Mouse (Mus musculus): Measurements from ENCODE around the gene Rassf2.

Rassf2 gene

DNA sequence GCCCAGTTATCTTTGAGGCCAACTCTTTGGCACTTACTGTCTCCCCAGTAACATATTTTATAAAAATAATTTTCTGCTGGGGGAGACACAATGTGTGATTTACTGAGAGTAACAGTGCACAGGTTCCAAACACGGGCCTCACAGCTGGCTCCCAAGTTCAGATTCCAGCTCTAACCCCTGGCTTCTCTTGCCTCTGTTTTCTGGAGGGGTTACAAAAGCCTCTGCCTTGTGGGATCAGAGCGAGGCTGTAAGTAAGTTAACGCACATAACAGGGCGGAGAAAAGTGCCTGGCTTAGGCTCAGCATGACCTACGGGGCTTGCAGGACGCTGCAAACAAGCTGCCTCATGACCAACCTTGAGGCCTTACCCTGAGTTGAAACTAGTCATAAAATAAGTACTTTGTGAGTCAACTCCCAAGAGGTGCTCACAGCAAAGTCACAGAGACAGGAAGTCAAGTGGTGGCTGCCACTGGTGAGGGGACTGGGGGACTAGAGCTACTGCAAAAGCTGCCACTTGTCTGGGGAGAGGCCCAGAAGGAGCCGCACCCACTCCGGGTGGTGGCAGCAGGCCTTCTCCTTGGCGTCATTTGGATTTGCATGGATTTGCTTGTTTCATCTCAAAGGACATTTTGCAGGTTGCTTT, 25.4 kb downstream of the Rassf2 start:
- DNase-seq, result no peak

DNA sequence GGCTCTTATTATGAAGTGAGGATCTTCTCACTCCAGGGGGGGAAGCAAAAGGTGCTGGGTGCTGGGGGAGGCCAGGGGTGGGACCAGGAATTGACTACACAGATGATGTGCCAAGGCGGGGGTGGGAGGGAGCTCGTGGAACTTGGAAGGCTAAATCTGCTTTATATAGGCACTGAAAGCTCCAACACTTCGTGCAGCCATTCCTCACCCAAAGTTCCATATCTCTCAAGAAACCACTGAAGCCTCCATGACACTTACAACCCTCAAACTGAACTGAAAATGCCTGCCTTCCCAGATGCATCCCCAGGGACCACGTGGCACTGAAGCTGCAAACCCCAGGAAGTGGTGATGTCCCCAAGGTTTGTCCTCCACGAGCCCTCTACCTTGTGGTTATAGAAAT, 26.1 kb downstream of the Rassf2 start:
- no peak for DNase-seq

DNA sequence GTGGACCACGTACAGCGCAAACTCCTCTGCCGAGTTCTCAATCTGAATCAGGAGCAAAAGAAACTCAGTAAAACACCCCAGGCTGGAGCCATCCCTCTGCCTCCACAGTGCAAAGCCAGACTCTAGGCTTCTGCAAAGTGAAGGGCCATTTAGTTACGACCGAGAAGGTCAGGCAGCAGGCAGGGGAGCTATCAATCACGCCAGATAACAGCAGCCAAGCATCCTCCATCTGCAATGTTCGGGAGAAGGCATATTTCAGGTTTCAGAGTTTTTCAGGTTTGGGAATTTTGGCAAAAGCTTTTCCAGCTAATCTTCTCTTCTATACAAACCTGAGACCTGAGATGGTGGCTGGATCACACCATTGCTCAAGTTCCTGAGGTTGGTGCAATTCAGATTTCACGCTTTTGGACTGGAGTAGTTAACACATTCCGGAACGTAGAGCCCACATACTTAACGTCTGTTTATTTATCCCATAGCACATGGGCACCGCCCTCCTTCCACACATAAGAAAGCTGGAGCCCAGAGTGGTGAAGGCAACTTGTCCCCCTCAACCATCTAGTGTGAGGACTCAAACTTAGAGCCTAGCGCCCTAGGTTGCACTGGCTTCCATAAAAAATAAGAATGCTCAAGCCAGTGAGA, 28.2 kb downstream of the Rassf2 start:
- no peak for DNase-seq

DNA sequence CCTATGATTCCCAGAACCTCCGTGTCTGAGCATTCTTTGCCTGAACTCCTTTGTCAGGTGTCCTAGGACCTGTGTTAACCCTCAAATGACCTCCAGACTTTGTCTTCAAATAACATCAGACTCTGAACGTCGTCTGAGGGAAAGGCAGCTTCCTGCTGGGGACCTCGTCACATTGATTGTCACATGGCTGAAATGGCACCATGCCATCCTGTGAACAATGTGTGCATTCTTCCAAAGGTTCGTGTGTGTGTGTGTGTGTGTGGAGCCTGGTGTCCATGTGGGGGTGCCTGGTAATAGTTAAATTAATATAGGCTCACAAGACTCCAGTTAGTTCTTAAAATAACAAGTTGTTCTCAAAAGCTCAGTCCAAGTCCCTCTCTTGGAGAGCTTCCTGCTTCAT, 32.7 kb downstream of the Rassf2 start:
- no peak for DNase-seq

DNA sequence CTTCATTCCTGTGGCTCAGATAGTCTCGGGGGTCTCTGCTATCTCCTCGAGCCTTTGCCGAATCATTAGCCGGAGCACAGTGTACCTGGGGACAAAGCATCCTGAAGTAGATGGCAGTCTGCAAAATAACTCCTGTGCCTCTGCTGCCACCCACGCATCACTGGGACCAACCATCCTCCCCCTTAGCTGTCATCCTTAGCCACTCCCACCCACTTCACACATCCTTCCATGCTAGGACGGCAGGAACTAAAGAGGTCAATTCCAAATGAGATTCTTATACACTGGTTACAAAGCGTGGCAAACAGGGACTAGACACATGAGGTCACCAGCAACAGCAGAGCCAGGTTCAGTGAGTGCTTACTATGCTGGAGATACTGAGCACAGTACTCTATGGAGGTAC, 33.7 kb downstream of the Rassf2 start:
- no peak for DNase-seq

DNA sequence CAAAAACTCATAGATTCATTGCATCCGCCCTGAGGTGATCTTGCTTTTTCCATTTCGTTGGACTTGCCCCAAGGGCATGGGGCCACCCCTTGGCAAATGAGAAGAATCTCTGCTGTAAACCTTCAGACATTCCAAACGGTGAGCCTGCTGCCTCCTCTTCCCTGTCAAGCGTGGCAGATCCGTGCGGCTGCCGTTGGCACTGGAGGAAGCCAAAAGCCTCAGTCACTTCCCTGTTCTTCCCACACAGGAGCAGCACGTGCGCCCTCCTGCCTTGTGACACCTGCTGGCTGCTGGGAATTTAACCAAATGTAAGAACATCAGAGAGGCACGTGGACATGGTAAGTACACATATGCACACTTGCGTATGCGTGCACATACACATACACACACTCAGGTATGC, 34.3 kb downstream of the Rassf2 start:
- DNase-seq, result peak; percentile 11

DNA sequence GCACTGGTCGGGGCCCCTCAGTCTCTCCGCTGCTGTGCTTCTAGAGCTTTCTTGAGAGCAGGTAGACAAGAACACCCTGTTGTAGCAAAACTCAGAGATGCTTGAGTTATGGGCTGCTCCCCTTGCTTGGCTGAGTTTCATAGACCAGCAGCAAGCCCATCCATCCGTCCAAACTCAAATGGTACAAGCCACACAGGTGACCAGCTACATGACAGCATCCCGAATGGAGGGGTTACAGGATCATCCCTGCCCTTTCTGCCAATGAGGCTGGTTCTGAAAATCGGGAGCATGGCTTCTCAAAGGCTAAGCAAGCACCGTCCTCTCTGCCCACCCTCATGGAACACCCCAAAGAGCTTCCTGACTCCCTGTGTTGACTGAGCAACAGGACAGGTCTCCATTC, 35.1 kb downstream of the Rassf2 start:
- DNase-seq, result no peak

DNA sequence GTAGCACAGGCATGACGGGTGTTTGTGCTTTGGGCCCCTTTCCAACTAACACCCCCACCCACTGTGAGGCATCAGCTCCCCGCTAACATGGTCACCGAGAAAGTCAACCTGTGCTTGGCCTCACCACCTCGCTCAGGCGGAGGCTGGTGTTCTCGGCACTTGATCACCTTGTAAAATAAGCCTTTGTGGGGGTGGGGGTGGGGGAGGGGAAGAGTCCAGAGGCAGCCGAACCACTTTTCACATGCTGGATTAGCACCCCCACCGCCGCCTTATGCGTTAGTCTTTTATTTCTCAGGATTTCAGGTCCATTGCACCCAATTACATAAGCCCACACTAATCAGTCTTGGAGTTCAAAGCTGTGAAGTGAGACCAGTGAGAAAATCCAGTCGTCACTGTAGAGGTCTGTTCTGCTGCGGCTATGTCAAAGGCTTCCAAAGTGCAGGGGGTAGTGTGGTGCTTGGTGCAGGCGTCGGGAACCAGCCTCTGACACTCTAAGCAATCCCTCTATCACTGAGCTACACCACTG, 36.4 kb downstream of the Rassf2 start:
- no peak for DNase-seq

DNA sequence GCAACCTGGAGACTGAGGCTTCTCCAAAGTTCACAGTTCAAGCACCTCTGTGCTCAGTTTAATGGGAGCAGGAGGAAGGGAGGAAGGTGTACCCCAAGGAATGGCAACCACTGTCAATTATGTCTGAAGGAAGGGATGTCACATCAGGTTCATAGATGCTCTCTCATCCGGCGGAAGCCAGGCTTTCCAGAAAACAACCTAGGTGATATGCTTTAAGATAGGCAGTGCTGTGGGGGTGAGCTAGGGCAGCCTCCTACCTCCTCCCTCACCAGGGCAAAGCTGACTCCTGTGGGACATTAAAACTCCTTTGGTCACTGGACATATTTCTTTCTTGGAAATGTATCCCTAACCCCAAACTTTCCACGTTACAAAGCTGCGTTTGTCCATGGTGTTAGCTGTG, 36.9 kb downstream of the Rassf2 start:
- DNase-seq, result no peak

DNA sequence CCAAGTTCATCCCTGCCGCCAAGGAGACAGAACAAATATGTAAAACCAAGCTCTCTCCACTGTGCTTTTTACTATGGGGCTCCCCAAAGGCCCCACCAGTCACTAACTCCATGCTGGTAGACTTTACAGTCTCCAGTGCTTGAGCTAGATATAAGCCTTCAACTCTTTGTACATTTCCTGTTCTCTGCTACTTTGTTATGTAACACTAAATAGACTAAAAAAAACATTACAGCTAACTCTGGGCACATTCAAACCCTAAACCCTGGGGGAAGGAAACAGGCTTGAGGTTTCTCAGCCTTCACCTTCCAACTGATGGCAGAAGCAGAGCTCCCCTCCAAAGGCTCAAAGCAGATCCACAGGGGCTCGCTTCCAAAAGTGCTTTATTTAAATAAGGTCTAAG, 37.6 kb downstream of the Rassf2 start:
- no peak for DNase-seq

DNA sequence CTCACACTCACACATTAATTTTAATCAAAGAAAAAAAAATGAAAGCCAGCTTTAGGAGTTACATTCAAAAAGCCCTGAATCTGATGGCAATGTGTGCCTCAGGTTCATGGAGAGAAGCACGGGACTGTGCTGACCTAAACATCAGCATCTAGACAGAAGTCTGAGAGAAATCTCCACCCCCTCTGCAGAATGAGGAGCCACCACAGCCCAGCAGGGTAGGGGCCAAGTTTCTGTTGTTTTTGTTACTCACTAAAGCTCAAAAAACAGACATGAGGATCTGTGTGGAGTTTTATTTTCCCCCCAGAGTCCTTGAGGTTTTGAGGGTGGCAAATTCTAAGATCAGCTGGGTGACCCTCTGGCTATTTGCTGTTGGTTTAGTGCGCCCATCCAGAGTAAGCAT, 41.5 kb downstream of the Rassf2 start:
- no peak for DNase-seq

DNA sequence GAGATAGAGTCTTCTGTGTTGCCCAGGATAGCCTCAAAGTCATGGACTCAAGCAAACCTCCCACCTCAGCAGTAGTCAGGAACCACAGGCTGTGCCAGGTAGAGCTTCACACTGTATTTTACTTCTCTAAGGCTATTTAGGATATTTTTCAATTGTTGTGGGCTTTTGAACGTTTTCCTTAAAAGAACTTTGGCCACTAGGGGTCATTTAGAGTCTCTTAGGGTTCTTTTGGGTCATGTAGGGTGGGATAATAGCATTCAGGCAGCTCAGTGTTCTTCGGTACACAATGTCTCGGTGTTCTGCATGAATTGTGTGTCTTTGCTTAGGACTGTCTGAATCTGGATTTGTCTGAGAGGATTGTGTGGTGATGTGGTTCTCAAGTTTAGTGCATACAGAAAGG, 42.1 kb downstream of the Rassf2 start:
- no peak for DNase-seq

DNA sequence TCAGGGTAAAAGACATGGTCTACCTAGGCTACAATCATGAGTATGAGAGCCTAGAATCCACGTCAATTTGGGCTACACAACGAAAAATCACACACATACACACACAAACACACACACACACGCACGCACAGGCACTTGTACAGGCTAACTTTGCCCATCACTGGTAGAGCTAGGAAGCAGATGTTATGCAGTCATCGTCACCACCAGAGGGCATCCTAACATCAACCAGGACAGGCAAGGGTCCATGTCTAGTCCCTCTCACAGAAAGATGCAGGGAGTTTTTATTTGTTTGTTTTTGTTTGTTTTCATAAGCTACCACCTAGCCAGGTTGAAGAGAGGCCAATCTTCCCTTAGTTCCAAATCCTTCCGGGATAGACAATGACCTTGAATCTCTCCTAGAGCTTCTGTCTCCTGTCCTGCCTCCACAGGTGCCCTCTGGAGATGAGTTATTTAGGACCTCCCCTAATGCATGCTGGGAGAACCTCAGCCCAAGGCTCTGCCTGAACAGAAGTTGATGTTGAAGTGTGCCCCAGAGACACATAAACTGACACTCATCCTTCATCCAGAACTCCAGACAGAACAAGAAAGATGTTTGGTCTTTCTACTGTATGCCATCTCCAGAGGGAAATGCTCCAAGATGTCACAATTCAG, 47.4 kb downstream of the Rassf2 start:
- peak; percentile 47 for DNase-seq

DNA sequence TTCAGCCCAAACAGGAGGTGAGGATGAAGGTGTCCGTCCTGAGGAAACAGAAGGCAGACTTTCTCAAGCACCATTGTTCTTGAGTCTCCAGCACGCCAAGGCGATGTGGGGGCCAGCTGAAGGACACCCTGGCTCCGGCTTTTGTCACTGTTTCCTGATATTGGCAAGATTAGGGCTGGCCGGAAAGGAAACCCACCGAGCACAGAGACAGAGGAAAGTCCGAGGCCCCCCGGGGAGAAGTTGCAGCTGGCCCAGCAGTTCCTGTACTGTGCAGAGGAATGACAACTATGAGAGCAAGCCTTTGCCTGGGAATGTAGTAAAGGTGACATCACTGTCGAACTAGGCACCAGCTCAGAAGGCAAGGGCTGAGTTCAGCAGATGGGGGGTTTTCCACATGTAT, 49.2 kb downstream of the Rassf2 start:
- DNase-seq, result no peak

DNA sequence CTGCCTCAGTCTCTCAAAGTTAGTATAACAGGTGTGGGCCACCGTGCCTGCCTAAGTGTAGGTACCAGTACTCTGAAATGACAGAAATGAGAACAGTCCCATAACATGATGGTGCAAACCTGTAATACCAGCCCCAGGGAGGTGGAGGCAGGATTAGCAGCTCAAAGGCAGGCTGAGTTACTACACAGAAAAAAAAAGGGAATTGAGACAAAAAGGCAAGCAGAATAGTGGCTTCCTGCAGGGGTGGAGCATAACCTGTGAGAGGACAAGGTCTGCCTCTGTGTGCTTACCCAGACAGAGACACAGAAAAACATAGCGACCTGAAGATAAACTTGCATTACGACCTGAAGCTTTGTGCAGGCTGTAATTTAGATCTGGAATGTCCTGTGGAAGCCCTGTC, 53.4 kb downstream of the Rassf2 start:
- DNase-seq, result no peak

DNA sequence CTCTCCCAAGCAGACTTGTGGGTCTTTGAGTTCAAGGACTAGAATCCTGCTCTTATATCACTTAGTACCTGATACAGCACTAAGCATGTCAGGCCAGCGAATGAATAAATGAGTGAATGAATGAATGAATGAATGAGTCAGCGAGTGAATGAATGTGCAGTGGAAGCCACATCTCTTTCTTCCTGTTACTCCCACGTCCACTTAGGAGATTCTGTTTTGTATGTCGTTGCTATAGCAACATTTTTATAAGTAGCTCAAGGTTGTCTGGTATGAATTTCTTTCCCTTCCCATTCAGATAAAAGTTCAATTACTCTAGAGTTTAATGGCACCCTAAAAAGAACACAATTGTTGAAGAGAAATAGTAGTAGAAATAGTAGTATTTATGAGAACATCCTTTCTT, 59.0 kb downstream of the Rassf2 start:
- no peak for DNase-seq

DNA sequence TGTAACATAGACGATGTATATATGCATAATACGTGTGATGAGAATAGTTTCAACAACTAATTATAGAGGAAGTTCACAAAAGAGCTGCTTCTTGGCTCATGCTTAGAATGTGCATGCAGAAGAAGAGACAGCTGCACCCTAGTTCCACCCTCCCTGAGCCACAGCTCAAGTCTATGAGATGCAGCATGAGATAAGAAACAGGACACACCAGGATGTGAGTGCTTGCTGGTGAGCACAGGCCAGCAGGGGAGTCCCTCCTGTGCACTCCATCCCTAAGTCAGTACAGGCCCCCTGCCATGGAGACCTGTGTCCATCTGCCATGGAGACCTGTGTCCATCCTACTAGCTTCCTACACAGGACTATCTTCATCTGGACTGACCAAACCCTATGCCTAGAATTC, 59.5 kb downstream of the Rassf2 start:
- no peak for DNase-seq

DNA sequence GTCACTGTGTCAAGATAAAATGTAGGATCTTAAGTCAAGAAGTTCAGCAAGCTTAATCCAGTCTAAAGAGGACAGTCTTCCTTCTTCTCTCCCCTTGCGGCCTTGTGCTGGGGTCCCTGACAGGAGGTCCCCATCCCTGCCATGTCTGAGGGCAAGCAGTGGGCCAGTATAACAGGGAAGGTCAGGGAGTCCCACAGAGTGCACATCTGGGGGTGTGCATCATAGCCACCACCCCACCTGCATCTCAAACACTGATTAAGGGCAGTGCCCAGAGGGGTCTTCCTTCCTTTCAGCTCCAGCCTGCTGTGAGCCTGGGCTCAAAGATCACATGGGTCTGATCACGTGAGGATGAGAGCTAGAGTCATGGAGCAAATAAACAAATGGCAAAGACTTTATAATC, 68.4 kb downstream of the Rassf2 start:
- no peak for DNase-seq

DNA sequence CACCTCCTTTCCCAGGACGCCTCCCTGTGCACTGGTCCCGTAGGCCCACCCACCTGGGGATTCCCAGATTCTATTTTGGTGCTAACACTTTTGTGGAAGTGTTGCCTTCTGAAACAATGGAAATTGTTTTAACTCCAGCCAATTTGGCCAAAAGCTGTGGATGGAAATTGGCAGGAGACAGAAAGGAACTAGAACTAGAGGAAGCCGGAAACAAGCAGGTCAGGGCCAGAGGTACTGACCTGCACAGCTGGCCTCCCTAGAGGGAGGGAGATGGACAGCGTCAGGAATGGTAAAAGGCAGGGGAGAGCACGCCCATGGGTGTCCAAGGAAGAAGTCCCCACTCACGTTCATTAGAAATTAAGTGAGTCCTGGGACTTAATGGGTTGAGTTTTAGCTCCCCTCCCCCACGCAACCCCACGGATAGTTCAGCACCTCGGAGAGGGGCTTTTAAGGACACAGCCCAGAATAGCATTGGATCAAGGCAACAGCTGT, 72.3 kb downstream of the Rassf2 start:
- no peak for DNase-seq

DNA sequence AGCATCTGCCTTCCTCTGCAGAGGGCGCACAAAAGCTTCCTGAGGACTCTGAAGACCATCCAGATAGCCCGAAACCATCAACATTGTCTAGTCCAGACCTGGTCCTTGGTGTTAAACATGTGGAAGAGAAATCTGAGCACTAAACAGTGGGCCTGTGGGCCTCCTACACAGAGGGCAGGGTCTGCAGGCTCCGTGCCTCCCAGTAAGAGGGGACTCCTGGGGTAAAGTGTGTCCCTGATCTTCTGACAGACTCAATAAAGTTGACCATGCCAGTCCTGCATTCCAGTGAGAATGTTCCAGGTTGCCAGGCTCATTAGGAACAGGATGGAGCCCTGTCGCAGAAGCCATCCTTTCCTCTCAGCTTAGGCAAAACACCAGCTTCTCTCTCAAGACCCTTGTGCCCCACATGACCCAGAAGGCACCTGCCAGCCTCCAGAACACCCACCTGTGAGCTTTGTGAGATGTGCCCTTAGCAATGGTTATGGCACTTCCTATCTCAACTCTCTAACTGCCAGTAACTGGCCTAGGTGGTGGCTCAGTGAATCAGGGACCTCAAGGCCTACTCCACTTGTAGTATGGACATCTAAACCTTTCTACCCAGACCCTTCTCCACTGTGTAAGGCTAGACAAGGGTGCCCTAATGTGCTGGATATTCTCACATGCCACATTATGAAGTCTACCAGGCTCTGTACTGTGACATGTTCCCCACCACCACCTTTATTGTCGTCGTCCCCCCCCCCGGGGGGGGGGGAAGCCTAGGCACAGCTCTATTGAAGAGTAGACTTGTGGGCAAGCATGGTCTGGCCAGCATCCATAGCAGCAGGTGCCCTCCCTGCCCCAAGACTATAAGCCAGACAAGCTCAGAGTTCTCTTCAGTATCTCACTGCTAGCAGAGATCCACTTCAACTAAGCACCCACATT, 73.5 kb downstream of the Rassf2 start:
- DNase-seq, result no peak

DNA sequence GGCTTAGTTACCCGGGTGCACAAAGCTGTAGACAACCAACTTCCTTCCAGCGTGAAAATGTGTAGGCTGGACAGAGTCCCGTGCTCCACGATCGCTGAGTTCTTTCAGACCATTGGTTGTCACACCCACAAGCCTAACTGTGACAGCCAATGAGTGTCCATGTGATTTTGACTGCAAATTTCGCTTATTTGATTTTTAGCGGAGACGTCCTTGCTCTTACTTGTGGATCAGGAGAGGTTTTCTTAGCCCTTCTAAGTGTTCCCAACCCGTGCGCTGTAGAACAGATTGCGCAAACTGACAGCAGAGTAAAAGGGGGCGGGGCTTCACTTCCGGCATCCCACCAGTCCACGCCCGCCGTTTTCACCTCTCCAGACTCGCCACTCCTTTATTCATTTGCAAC, 74.8 kb downstream of the Rassf2 start:
- no peak for DNase-seq

DNA sequence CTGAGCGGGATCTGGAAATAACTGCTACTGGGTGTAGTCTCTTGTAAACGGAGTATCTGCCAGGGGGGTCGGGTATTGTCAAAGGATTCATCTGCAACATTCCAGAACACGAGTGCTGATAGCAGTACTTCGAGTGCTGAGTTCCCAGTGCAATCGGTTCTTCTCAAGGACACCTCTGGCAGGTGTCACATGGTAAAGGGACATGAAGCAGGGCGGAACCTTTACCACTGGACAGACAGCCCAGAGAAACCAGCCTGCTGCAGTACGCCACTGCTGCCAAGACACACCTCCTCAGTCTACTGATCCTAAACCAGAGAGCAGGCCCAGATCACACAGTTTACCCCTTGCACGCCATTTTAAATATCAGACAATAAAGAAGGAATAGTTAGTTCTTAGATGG, 75.2 kb downstream of the Rassf2 start:
- no peak for DNase-seq

DNA sequence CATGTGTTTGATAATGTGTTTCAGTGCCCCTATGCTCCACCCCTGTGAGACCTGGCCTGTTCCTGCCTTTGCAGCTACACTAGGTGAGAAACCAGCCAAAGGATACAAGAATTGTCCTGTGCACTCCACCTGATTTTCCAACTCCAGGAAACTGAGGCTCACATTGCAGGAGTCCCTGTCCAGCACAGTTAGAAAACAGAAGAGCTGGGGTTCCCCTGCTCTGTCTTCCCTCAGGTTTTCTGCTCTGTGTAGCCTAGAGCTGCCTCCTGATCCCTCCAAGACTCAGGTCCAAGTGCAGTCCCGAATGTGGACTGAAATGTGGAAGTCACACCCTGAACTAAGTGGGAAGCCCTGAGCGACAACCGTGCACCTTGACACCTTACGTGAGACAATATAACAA, 76.3 kb downstream of the Rassf2 start:
- DNase-seq, result no peak

All from cerebellum, adult 8-10 months (tissue).